Mouse (Mus musculus) CH12.LX (cell line): ENCODE measurements around the gene Carmil1. TPM values are rescaled to one million over a fixed set of nuclear protein-coding genes. Genes with fewer than 3 reads are reported as not detected.

ENCODE experiments used
- DNase-seq: peaks from one replicate; pipeline ENCODE4 v3.0.0-alpha.2; 2013; ENCODE audit errors: extremely low read depth
- H3K27ac ChIP-seq: 2 replicates; pipeline ENCODE4 v1.5.1; 2012; ENCODE audit warnings: low read depth, mild to moderate bottlenecking, control low read depth, moderate library complexity; ENCODE audit not compliant: insufficient read depth
- H3K27me3 ChIP-seq: replicated peaks from 2 replicates; pipeline ENCODE3; 2012; ENCODE audit warnings: inconsistent platforms
- H3K36me3 ChIP-seq, 2 experiments: replicated peaks in 1 of 2; 2 replicates each; pipeline versions ENCODE3 to v1.6.1; 2012; ENCODE audit warnings: inconsistent platforms in 1 of 2, low read length in 1 of 2, mild to moderate bottlenecking in 1 of 2, mixed read lengths in 1 of 2, moderate library complexity in 1 of 2; ENCODE audit not compliant: control insufficient read depth in 1 of 2, insufficient read depth in 1 of 2
- H3K4me1 ChIP-seq, 2 experiments: 2 replicates each; pipeline ENCODE4 v1.6.1; 2012; ENCODE audit warnings: inconsistent platforms in 1 of 2, moderate library complexity in 1 of 2; ENCODE audit not compliant: insufficient read depth in 2 of 2, control insufficient read depth in 1 of 2
- H3K4me2 ChIP-seq: 2 replicates; pipeline ENCODE4 v1.6.1; 2012; ENCODE audit warnings: low read depth, mild to moderate bottlenecking, control low read depth; ENCODE audit not compliant: poor library complexity, insufficient read depth, severe bottlenecking
- H3K4me3 ChIP-seq, 3 experiments: fragments of 150-350 bp in 1 of 3; sonication (generic) in 1 of 3; replicated peaks in 1 of 3; 2 replicates each; pipeline versions ENCODE3 to v1.5.1; 2011 to 2012; ENCODE audit warnings: low read depth in 2 of 3, low read length in 2 of 3, mild to moderate bottlenecking in 2 of 3, moderate library complexity in 2 of 3, control low read depth in 1 of 3, improper control_type of control experiment in 1 of 3, inconsistent platforms in 1 of 3, mixed read lengths in 1 of 3; ENCODE audit not compliant: poor library complexity in 1 of 3
- H3K79me2 ChIP-seq: replicated peaks from 2 replicates; pipeline ENCODE4 v1.6.1; 2012; ENCODE audit warnings: mild to moderate bottlenecking, moderate library complexity; ENCODE audit not compliant: control insufficient read depth, poor library complexity, insufficient read depth, severe bottlenecking; ENCODE audit errors: extremely low read depth
- H3K9ac ChIP-seq: 2 replicates; pipeline ENCODE4 v1.6.1; 2012; ENCODE audit warnings: low read depth, mild to moderate bottlenecking, control low read depth, moderate library complexity; ENCODE audit not compliant: insufficient read depth
- H3K9me3 ChIP-seq: replicated peaks from 2 replicates; pipeline ENCODE3; 2012; ENCODE audit warnings: low read length, inconsistent platforms, mixed read lengths
- BHLHE40 ChIP-seq: IDR thresholded peaks from 2 replicates; pipeline ENCODE4 v1.6.1; 2011; ENCODE audit warnings: mild to moderate bottlenecking, low read depth, low read length, improper control_type of control experiment
- CTCF ChIP-seq, 2 experiments: IDR thresholded peaks in 1 of 2; conservative IDR thresholded peaks in 1 of 2; 2 replicates each; pipeline ENCODE4 v1.5.1; 2011 to 2012; ENCODE audit warnings: low read depth in 2 of 2, low read length in 2 of 2, improper control_type of control experiment in 1 of 2, inconsistent platforms in 1 of 2, mild to moderate bottlenecking in 1 of 2, moderate library complexity in 1 of 2
- E2F4 ChIP-seq: IDR thresholded peaks from 2 replicates; pipeline ENCODE4 v1.6.1; 2011; ENCODE audit warnings: low read depth, low read length, improper control_type of control experiment; ENCODE audit not compliant: insufficient replicate concordance
- EP300 ChIP-seq: IDR thresholded peaks from 2 replicates; pipeline ENCODE4 v1.6.1; 2011; ENCODE audit warnings: low read length, improper control_type of control experiment
- ETS1 ChIP-seq: conservative IDR thresholded peaks from 2 replicates; pipeline ENCODE4 v1.6.1; 2012; ENCODE audit warnings: low read depth, mild to moderate bottlenecking, inconsistent platforms, low read length, improper control_type of control experiment, moderate library complexity
- IRF4 ChIP-seq: IDR thresholded peaks from 2 replicates; pipeline ENCODE4 v1.6.1; 2014; ENCODE audit warnings: low read depth, mild to moderate bottlenecking, inconsistent platforms, low read length, improper control_type of control experiment
- JUN ChIP-seq: IDR thresholded peaks from 2 replicates; pipeline ENCODE4 v1.6.1; 2011; ENCODE audit warnings: low read depth, mild to moderate bottlenecking, low read length, improper control_type of control experiment, moderate library complexity; ENCODE audit not compliant: insufficient read depth
- MAX ChIP-seq: IDR thresholded peaks from 2 replicates; pipeline ENCODE4 v1.6.1; 2011; ENCODE audit warnings: low read length, improper control_type of control experiment
- MEF2A ChIP-seq: IDR thresholded peaks from 2 replicates; pipeline ENCODE4 v1.6.1; 2014; ENCODE audit warnings: low read depth, mild to moderate bottlenecking, inconsistent platforms, low read length, improper control_type of control experiment, borderline replicate concordance
- MXI1 ChIP-seq: IDR thresholded peaks from 2 replicates; pipeline ENCODE4 v1.6.1; 2011; ENCODE audit warnings: mild to moderate bottlenecking, low read depth, low read length, improper control_type of control experiment
- MYC ChIP-seq: IDR thresholded peaks from 2 replicates; pipeline ENCODE4 v1.6.1; 2011; ENCODE audit warnings: low read depth, mild to moderate bottlenecking, improper control_type of control experiment, low read length
- NRF1 ChIP-seq: IDR thresholded peaks from 2 replicates; pipeline ENCODE4 v1.6.1; 2014; ENCODE audit warnings: low read depth, mild to moderate bottlenecking, inconsistent platforms, low read length, improper control_type of control experiment, moderate library complexity
- POLR2A ChIP-seq: IDR thresholded peaks from 2 replicates; pipeline ENCODE4 v1.6.1; 2011; ENCODE audit warnings: low read depth, mild to moderate bottlenecking, improper control_type of control experiment, low read length
- RAD21 ChIP-seq: IDR thresholded peaks from 2 replicates; pipeline ENCODE4 v1.6.1; 2011; ENCODE audit warnings: low read depth, mild to moderate bottlenecking, low read length, improper control_type of control experiment, moderate library complexity
- SMC3 ChIP-seq: IDR thresholded peaks from 2 replicates; pipeline ENCODE4 v1.6.1; 2011; ENCODE audit warnings: low read depth, low read length, improper control_type of control experiment
- USF1 ChIP-seq: IDR thresholded peaks from 2 replicates; pipeline ENCODE4 v1.6.1; 2014; ENCODE audit warnings: low read depth, mild to moderate bottlenecking, inconsistent platforms, low read length, improper control_type of control experiment
- USF2 ChIP-seq: conservative IDR thresholded peaks from 2 replicates; pipeline ENCODE4 v1.6.1; 2011; ENCODE audit warnings: low read depth, low read length, improper control_type of control experiment
- ZMIZ1 ChIP-seq: IDR thresholded peaks from 2 replicates; pipeline ENCODE4 v1.6.1; 2012; ENCODE audit warnings: low read depth, mild to moderate bottlenecking, inconsistent platforms, low read length, improper control_type of control experiment
- dilution Hi-C: fragments of 300-500 bp; cut with MboI; formaldehyde crosslinking; loops from 2 replicates; pipeline ENCODE4 v1.14.3; 2020; ENCODE audit warnings: low sequenced_read_pairs; ENCODE audit not compliant: extremely low pct_unique_long_range_greater_than_20kb, extremely low pct_ligation_motif_present
- in situ Hi-C: fragments of 300-500 bp; cut with MboI; formaldehyde crosslinking; loops from 3 replicates; pipeline ENCODE4 v1.14.3; 2019; ENCODE audit warnings: low sequenced_read_pairs, low pct_ligation_motif_present, low pct_unique_long_range_greater_than_20kb, mixed read lengths
- polyA plus RNA-seq: library from polyadenylated mRNA; unstranded; fragments of >175 nt; gene quantifications from 2 replicates; pipeline ENCODE4 v1.2.1, GENCODE M21; 2012; ENCODE audit warnings: low read depth; ENCODE audit not compliant: insufficient read length
- total RNA-seq, 2 experiments: library from RNA; depleted of rRNA; stranded (reverse); fragments of 300-350 nt in 1 of 2; fragments of >200 nt in 1 of 2; gene quantifications; 2 replicates each; pipeline ENCODE4 v1.2.3; 2012 to 2014

The Carmil1 gene
- total and polyA plus RNA-seq, 3 experiments: 1.1 to 9.4 (median 7.2) TPM

- H3K4me1 ChIP-seq: peaks cover 0 to 41% of the 10 kb centered on the region in 2 experiments; a peak in 2 of 4 replicates
- TF ChIP-seq MEF2A (no peak), USF1 (no peak), E2F4 (no peak), POLR2A (no peak), EP300 (no peak), CTCF (conservative IDR thresholded peaks at IDR 0.05 in 1 of 2, IDR thresholded peaks at IDR 0.05 in 1 of 2; ENCODE audit: low read depth in 2 of 2, low read length in 2 of 2) (peak; percentile 31 to 53; a peak in 3 of 4 replicates), SMC3 (no peak), MXI1 (no peak), RAD21 (peak; percentile 9), ETS1 (no peak), JUN (no peak), MAX (no peak), MYC (no peak), NRF1 (no peak), IRF4 (no peak)
- no peak overlapping the region for H3K9ac ChIP-seq
- H3K36me3 ChIP-seq: no peaks in the 10 kb centered on the region
- dilution Hi-C loops: no loop called here
- H3K4me3 ChIP-seq: no peak overlapping the region
- DNase-seq: no peak
- H3K4me2 ChIP-seq: no peak overlapping the region
- in situ Hi-C loops: no loop called here
- no peaks in the 10 kb centered on the region for H3K27me3 ChIP-seq
- peaks cover 8% of the 10 kb centered on the region for H3K9me3 ChIP-seq
- no peak overlapping the region for H3K27ac ChIP-seq
- H3K79me2 ChIP-seq: no peaks in the 10 kb centered on the region
Measured at GRCm38 (mm10) chr13:24194018-24194417, 86.6 kb downstream of the Carmil1 start.

GRCm38 (mm10) chr13:24190875-24191663, 89.5 kb downstream of the Carmil1 start:
- Histone ChIP-seq H3K4me2 (no peak overlapping the region), H3K9me3 (peaks cover 8% of the 10 kb centered on the region), H3K79me2 (no peaks in the 10 kb centered on the region), H3K27me3 (no peaks in the 10 kb centered on the region), H3K36me3 (no peaks in the 10 kb centered on the region), H3K4me1 (peaks cover 0 to 14% of the 10 kb centered on the region in 2 experiments; a peak in 2 of 4 replicates), H3K4me3 (no peak overlapping the region), H3K27ac (no peak overlapping the region), H3K9ac (no peak overlapping the region)
- DNase-seq: no peak
- no peak for TF ChIP-seq MEF2A
- no peak for TF ChIP-seq ZMIZ1
- no peak for TF ChIP-seq BHLHE40
- no peak for TF ChIP-seq SMC3
- TF ChIP-seq E2F4: no peak
- no peak for TF ChIP-seq USF2
- in situ Hi-C loops (no loop called here), dilution Hi-C loops (no loop called here)
